In genomic region chr4:141246089-141246997, GRCm38 (mm10) we compare ENCODE assay signal across 8 mouse cellular contexts. TPM values are rescaled to one million over a fixed set of nuclear protein-coding genes. Genes with fewer than 3 reads are reported as not detected.
DNase-seq lines count a peak whose midpoint lies in the region; ATAC-seq and TF ChIP-seq lines count a peak whose summit lies in the region.

No protein-coding gene starts in this region.

- peak overlapping the region; percentile 52 for H3ac ChIP-seq in myocyte (ENCODE audit: control insufficient read depth, insufficient read length)

- no peak for ATAC-seq in liver, embryonic 12.5 days
- ATAC-seq in embryonic facial prominence, embryonic 12.5 days (ENCODE audit: insufficient number of reproducible peaks, insufficient read depth, low FRiP score, low TSS enrichment): no peak
- no peak for ATAC-seq in cerebellum, adult (ENCODE audit: insufficient number of reproducible peaks, low FRiP score, low TSS enrichment)

- no peaks in the 10 kb centered on the region for H3K9me3 ChIP-seq in liver, embryonic 12.5 days (replicated peaks)
- H3K9me3 ChIP-seq in embryonic facial prominence, embryonic 12.5 days: no peaks in the 10 kb centered on the region
- H3K9me3 ChIP-seq in hindbrain, embryonic 10.5 days: no peaks in the 10 kb centered on the region

- H3K79me2 ChIP-seq in myocyte (ENCODE audit: control insufficient read depth, insufficient read depth): no peaks in the 10 kb centered on the region

- peak; percentile 72 for TF ChIP-seq POLR2A in myocyte (IDR thresholded peaks at IDR 0.05; ENCODE audit: insufficient read length, low read depth)

- H3K9ac ChIP-seq in liver, embryonic 12.5 days: no peak overlapping the region
- no peak overlapping the region for H3K9ac ChIP-seq in embryonic facial prominence, embryonic 12.5 days

- no peak for DNase-seq in liver
- DNase-seq in hindbrain, embryonic 10.5 days (ENCODE audit: low spot score): no peak
- no peak for DNase-seq in thymus, postnatal 14 days
- DNase-seq in testis, postnatal 14 days (ENCODE audit: low spot score): no peak

- H3K4me3 ChIP-seq in liver, embryonic 12.5 days: no peak overlapping the region; the same call in 1 of the 2 replicates
- 0 out of 2 replicates have a peak overlapping the region, but pooled peaks have one; percentile 41 for H3K4me3 ChIP-seq in embryonic facial prominence, embryonic 12.5 days
- H3K4me3 ChIP-seq in hindbrain, embryonic 10.5 days: peak overlapping the region; percentile 51
- H3K4me3 ChIP-seq in myocyte: peak overlapping the region; percentile 31

- WGBS in liver, embryonic 12.5 days (ENCODE audit: insufficient replicate concordance): 21% methylated on average over 24 of the region's 24 CpGs
- 22% methylated on average over 24 of the region's 24 CpGs for WGBS in embryonic facial prominence, embryonic 12.5 days
- 21% methylated on average over 24 of the region's 24 CpGs for WGBS in hindbrain, embryonic 10.5 days

- H3K27ac ChIP-seq in liver, embryonic 12.5 days: no peak overlapping the region
- H3K27ac ChIP-seq in embryonic facial prominence, embryonic 12.5 days: no peak overlapping the region
- H3K27ac ChIP-seq in hindbrain, embryonic 10.5 days: no peak overlapping the region

- H3K4me2 ChIP-seq in liver, embryonic 12.5 days: peak overlapping the region; percentile 61; the same call in 1 of the 2 replicates
- H3K4me2 ChIP-seq in embryonic facial prominence, embryonic 12.5 days (replicated peaks): peak overlapping the region; percentile 61
- peak overlapping the region; percentile 99 for H3K4me2 ChIP-seq in myocyte (ENCODE audit: low read depth)

- peaks cover 100% of the 10 kb centered on the region for H3K27me3 ChIP-seq in liver, embryonic 12.5 days (replicated peaks)
- H3K27me3 ChIP-seq in embryonic facial prominence, embryonic 12.5 days: peaks cover 91% of the 10 kb centered on the region
- peaks cover 100% of the 10 kb centered on the region for H3K27me3 ChIP-seq in hindbrain, embryonic 10.5 days (ENCODE audit: insufficient read depth, poor library complexity, severe bottlenecking)
- no peaks in the 10 kb centered on the region for H3K27me3 ChIP-seq in myocyte (ENCODE audit: control insufficient read depth, insufficient read depth, insufficient read length)

- H3K4me1 ChIP-seq in liver, embryonic 12.5 days: peaks cover 23% of the 10 kb centered on the region
- peaks cover 46% of the 10 kb centered on the region for H3K4me1 ChIP-seq in embryonic facial prominence, embryonic 12.5 days
- peaks cover 75% of the 10 kb centered on the region for H3K4me1 ChIP-seq in hindbrain, embryonic 10.5 days (replicated peaks)

- no peaks in the 10 kb centered on the region for H3K36me3 ChIP-seq in liver, embryonic 12.5 days
- H3K36me3 ChIP-seq in embryonic facial prominence, embryonic 12.5 days: no peaks in the 10 kb centered on the region
- H3K36me3 ChIP-seq in hindbrain, embryonic 10.5 days: 0 out of 2 replicates have a peak, but pooled peaks cover 3% of the 10 kb centered on the region
- H3K36me3 ChIP-seq in myocyte (ENCODE audit: control insufficient read depth, insufficient read depth): peaks cover under 1% of the 10 kb centered on the region

TF ChIP-seq in myocyte, 11 proteins besides CTCF, POLR2A, EP300 and RAD21:
- TF ChIP-seq E2F4 (IDR thresholded peaks at IDR 0.05; ENCODE audit: insufficient read depth): no peak
- TF ChIP-seq POLR2AphosphoS2 (IDR thresholded peaks at IDR 0.05; ENCODE audit: insufficient read length, low read depth): peak; percentile 28
- no peak for TF ChIP-seq TCF12 (IDR thresholded peaks at IDR 0.05; ENCODE audit: insufficient read depth, poor library complexity, severe bottlenecking)
- TF ChIP-seq USF1 (IDR thresholded peaks at IDR 0.05; ENCODE audit: low read depth): no peak
- TF ChIP-seq CEBPB (IDR thresholded peaks at IDR 0.05; ENCODE audit: insufficient read depth, poor library complexity, severe bottlenecking): no peak
- TF ChIP-seq SRF (IDR thresholded peaks at IDR 0.05; ENCODE audit: control insufficient read depth, insufficient read length, low read depth): no peak
- TF ChIP-seq MAX (IDR thresholded peaks at IDR 0.05; ENCODE audit: low read depth): no peak
- no peak for TF ChIP-seq REST (IDR thresholded peaks at IDR 0.05; ENCODE audit: insufficient read depth, insufficient read length)
- TF ChIP-seq MYOG (IDR thresholded peaks at IDR 0.05; ENCODE audit: control insufficient read depth in 1 of 3, insufficient read depth in 1 of 3, insufficient read length in 2 of 3, low read depth in 2 of 3): peak in 1 of 3 experiments; percentile 43
- TF ChIP-seq MYOD1 (IDR thresholded peaks at IDR 0.05; ENCODE audit: control insufficient read depth in 1 of 3, insufficient read length in 2 of 3, low read depth in 2 of 3): peak in 2 of 3 experiments; percentile 59 to 66
- TF ChIP-seq TCF3 (IDR thresholded peaks at IDR 0.05; ENCODE audit: insufficient read length, low read depth): no peak
TF ChIP-seq in myocyte: peak in this region for 3.

RNA-seq across cellular contexts. Expression of gene Arhgef19, which starts 7.0 kb away (rescaled TPM):
- 1.9 and 2.4 TPM in 2 replicates for polyA plus RNA-seq in liver, embryonic 12.5 days (2016; fragmentation: Nextera tagmentation; extraction: Ambion mirVana)
- polyA plus RNA-seq in embryonic facial prominence, embryonic 12.5 days (2016; fragmentation: Nextera tagmentation; extraction: Ambion mirVana): 17.0 and 19.2 TPM in 2 replicates
- 1.7 and 4.3 TPM in 2 replicates for polyA plus RNA-seq in hindbrain, embryonic 10.5 days (2016; fragmentation: Nextera tagmentation; extraction: Ambion mirVana)
- polyA plus RNA-seq in myocyte (2012; fragmentation: generic; extraction: Trizol): 28.6 TPM

RNA-seq across cellular contexts. Expression of gene Rsg1, which starts 32.6 kb away (rescaled TPM):
- 3.3 and 3.5 TPM in 2 replicates for polyA plus RNA-seq in liver, embryonic 12.5 days (2016; fragmentation: Nextera tagmentation; extraction: Ambion mirVana)
- polyA plus RNA-seq in embryonic facial prominence, embryonic 12.5 days (2016; fragmentation: Nextera tagmentation; extraction: Ambion mirVana): 7.6 and 8.6 TPM in 2 replicates
- polyA plus RNA-seq in hindbrain, embryonic 10.5 days (2016; fragmentation: Nextera tagmentation; extraction: Ambion mirVana): 5.3 and 6.5 TPM in 2 replicates
- 0.78 TPM for polyA plus RNA-seq in myocyte (2012; fragmentation: generic; extraction: Trizol)

RNA-seq across cellular contexts. Expression of gene Epha2, which starts 54.7 kb away (rescaled TPM):
- 2.1 TPM in 2 replicates for polyA plus RNA-seq in liver, embryonic 12.5 days (2016; fragmentation: Nextera tagmentation; extraction: Ambion mirVana)
- polyA plus RNA-seq in embryonic facial prominence, embryonic 12.5 days (2016; fragmentation: Nextera tagmentation; extraction: Ambion mirVana): 3.4 and 3.5 TPM in 2 replicates
- 3.3 and 4.4 TPM in 2 replicates for polyA plus RNA-seq in hindbrain, embryonic 10.5 days (2016; fragmentation: Nextera tagmentation; extraction: Ambion mirVana)
- polyA plus RNA-seq in myocyte (2012; fragmentation: generic; extraction: Trizol): 46.8 TPM
